Mouse (Mus musculus) heart, adult 2 months (tissue): ENCODE measurements around the gene Chn1.

Experiments
- CTCF ChIP-seq: fragments of 200-600 bp; IDR thresholded peaks from 2 replicates; pipeline ENCODE4 v1.8.1; 2022; ENCODE audit warnings: antibody characterized with exemption, mild to moderate bottlenecking, moderate library complexity
- POLR2A ChIP-seq: fragments of 200-500 bp; IDR thresholded peaks from 2 replicates; pipeline ENCODE4 v1.6.1; 2011; ENCODE audit warnings: mild to moderate bottlenecking, low read depth, low read length, control low read depth; ENCODE audit not compliant: insufficient read depth

GRCm38 (mm10) chr2:73588951-73589350, 186.2 kb downstream of the Chn1 start:
- no peak for TF ChIP-seq CTCF
- no peak for TF ChIP-seq POLR2A
